Mouse (Mus musculus): ENCODE measurements at regions not wholly inside any gene's neighbourhood (a gene's known extent, or its start where the extent isn't known, plus 50 kb on each side); places are given as distances from the start of the nearest gene placed in this dataset.
"Not testable (repeated sequence)": the region's sequence is repeated elsewhere in the genome, so short reads cannot be mapped to it uniquely, and the experiment has no call there.

- ATAC-seq (replicated peaks in 1 of 2; ENCODE audit: insufficient read depth in 1 of 2, low FRiP score in 2 of 2, low TSS enrichment in 1 of 2, low read depth in 1 of 2, poor library complexity in 2 of 2, severe bottlenecking in 2 of 2), result no peak
These were observed 374.0 kb upstream of the Nrxn1 start for GRCm38 (mm10) chr17:91466822-91467221.

GRCm38 (mm10) chr17:91451711-91452110 lies 358.8 kb upstream of the Nrxn1 start:
- ATAC-seq (replicated peaks in 1 of 2; ENCODE audit: insufficient read depth in 1 of 2, low FRiP score in 2 of 2, low TSS enrichment in 1 of 2, low read depth in 1 of 2, poor library complexity in 2 of 2, severe bottlenecking in 2 of 2), result no peak

- ATAC-seq (replicated peaks in 1 of 2; ENCODE audit: insufficient read depth in 1 of 2, low FRiP score in 2 of 2, low TSS enrichment in 1 of 2, low read depth in 1 of 2, poor library complexity in 2 of 2, severe bottlenecking in 2 of 2), result not testable (repeated sequence)
These were observed 339.2 kb upstream of the Nrxn1 start for GRCm38 (mm10) chr17:91431780-91432720.

- no peak for ATAC-seq (replicated peaks in 1 of 2; ENCODE audit: insufficient read depth in 1 of 2, low FRiP score in 2 of 2, low TSS enrichment in 1 of 2, low read depth in 1 of 2, poor library complexity in 2 of 2, severe bottlenecking in 2 of 2)
These were observed 337.5 kb upstream of the Nrxn1 start for GRCm38 (mm10) chr17:91430351-91430750.

- ATAC-seq (replicated peaks in 1 of 2; ENCODE audit: insufficient read depth in 1 of 2, low FRiP score in 2 of 2, low TSS enrichment in 1 of 2, low read depth in 1 of 2, poor library complexity in 2 of 2, severe bottlenecking in 2 of 2), result no peak
These were observed 332.2 kb upstream of the Nrxn1 start for GRCm38 (mm10) chr17:91425120-91425519.

GRCm38 (mm10) chr17:91418582-91418981 lies 325.7 kb upstream of the Nrxn1 start:
- peak; percentile 66 to 76 for ATAC-seq (replicated peaks in 1 of 2; ENCODE audit: insufficient read depth in 1 of 2, low FRiP score in 2 of 2, low TSS enrichment in 1 of 2, low read depth in 1 of 2, poor library complexity in 2 of 2, severe bottlenecking in 2 of 2)

GRCm38 (mm10) chr17:91390969-91391764 lies 298.3 kb upstream of the Nrxn1 start:
- ATAC-seq (replicated peaks in 1 of 2; ENCODE audit: insufficient read depth in 1 of 2, low FRiP score in 2 of 2, low TSS enrichment in 1 of 2, low read depth in 1 of 2, poor library complexity in 2 of 2, severe bottlenecking in 2 of 2), result no peak

GRCm38 (mm10) chr17:91389937-91390623 lies 297.2 kb upstream of the Nrxn1 start:
- ATAC-seq (replicated peaks in 1 of 2; ENCODE audit: insufficient read depth in 1 of 2, low FRiP score in 2 of 2, low TSS enrichment in 1 of 2, low read depth in 1 of 2, poor library complexity in 2 of 2, severe bottlenecking in 2 of 2), result not testable (repeated sequence)

GRCm38 (mm10) chr17:91388521-91388920 lies 295.6 kb upstream of the Nrxn1 start:
- no peak for ATAC-seq (replicated peaks in 1 of 2; ENCODE audit: insufficient read depth in 1 of 2, low FRiP score in 2 of 2, low TSS enrichment in 1 of 2, low read depth in 1 of 2, poor library complexity in 2 of 2, severe bottlenecking in 2 of 2)

- no peak for ATAC-seq (replicated peaks in 1 of 2; ENCODE audit: insufficient read depth in 1 of 2, low FRiP score in 2 of 2, low TSS enrichment in 1 of 2, low read depth in 1 of 2, poor library complexity in 2 of 2, severe bottlenecking in 2 of 2)
These were observed 295.2 kb upstream of the Nrxn1 start for GRCm38 (mm10) chr17:91388039-91388438.

- ATAC-seq (replicated peaks in 1 of 2; ENCODE audit: insufficient read depth in 1 of 2, low FRiP score in 2 of 2, low TSS enrichment in 1 of 2, low read depth in 1 of 2, poor library complexity in 2 of 2, severe bottlenecking in 2 of 2), result no peak
These were observed 293.1 kb upstream of the Nrxn1 start for GRCm38 (mm10) chr17:91385949-91386348.

- ATAC-seq (replicated peaks in 1 of 2; ENCODE audit: insufficient read depth in 1 of 2, low FRiP score in 2 of 2, low TSS enrichment in 1 of 2, low read depth in 1 of 2, poor library complexity in 2 of 2, severe bottlenecking in 2 of 2), result no peak
These were observed 275.3 kb upstream of the Nrxn1 start for GRCm38 (mm10) chr17:91368156-91368555.

- no peak for ATAC-seq (replicated peaks in 1 of 2; ENCODE audit: insufficient read depth in 1 of 2, low FRiP score in 2 of 2, low TSS enrichment in 1 of 2, low read depth in 1 of 2, poor library complexity in 2 of 2, severe bottlenecking in 2 of 2)
These were observed 268.4 kb upstream of the Nrxn1 start for GRCm38 (mm10) chr17:91361261-91361660.

- no peak for ATAC-seq (replicated peaks in 1 of 2; ENCODE audit: insufficient read depth in 1 of 2, low FRiP score in 2 of 2, low TSS enrichment in 1 of 2, low read depth in 1 of 2, poor library complexity in 2 of 2, severe bottlenecking in 2 of 2)
These were observed 259.2 kb upstream of the Nrxn1 start for GRCm38 (mm10) chr17:91352107-91352506.

GRCm38 (mm10) chr17:91336882-91337281 lies 244.0 kb upstream of the Nrxn1 start:
- ATAC-seq (replicated peaks in 1 of 2; ENCODE audit: insufficient read depth in 1 of 2, low FRiP score in 2 of 2, low TSS enrichment in 1 of 2, low read depth in 1 of 2, poor library complexity in 2 of 2, severe bottlenecking in 2 of 2), result no peak

GRCm38 (mm10) chr17:91333790-91334189 lies 240.9 kb upstream of the Nrxn1 start:
- no peak for ATAC-seq (replicated peaks in 1 of 2; ENCODE audit: insufficient read depth in 1 of 2, low FRiP score in 2 of 2, low TSS enrichment in 1 of 2, low read depth in 1 of 2, poor library complexity in 2 of 2, severe bottlenecking in 2 of 2)

- no peak for ATAC-seq (replicated peaks in 1 of 2; ENCODE audit: insufficient read depth in 1 of 2, low FRiP score in 2 of 2, low TSS enrichment in 1 of 2, low read depth in 1 of 2, poor library complexity in 2 of 2, severe bottlenecking in 2 of 2)
These were observed 240.3 kb upstream of the Nrxn1 start for GRCm38 (mm10) chr17:91333202-91333601.

GRCm38 (mm10) chr17:91324377-91324776 lies 231.5 kb upstream of the Nrxn1 start:
- peak; percentile 71 to 75 for ATAC-seq (replicated peaks in 1 of 2; ENCODE audit: insufficient read depth in 1 of 2, low FRiP score in 2 of 2, low TSS enrichment in 1 of 2, low read depth in 1 of 2, poor library complexity in 2 of 2, severe bottlenecking in 2 of 2)

Measured in hematopoietic stem cell, adult 5-6 weeks (primary cell).